Mouse (Mus musculus): ENCODE data around the gene Slamf6. TPM values are rescaled to one million over a fixed set of nuclear protein-coding genes. Genes with fewer than 3 reads are reported as not detected.
"Not testable (repeated sequence)": the region's sequence is repeated elsewhere in the genome, so short reads cannot be mapped to it uniquely, and the experiment has no call there.

Gene Slamf6
- polyA plus RNA-seq, 1 experiment from 2014 or later: 1.8 TPM

- Histone ChIP-seq H3K9me3 (replicated peaks) (no peaks in the 10 kb centered on the region), H3K27ac (replicated peaks) (no peak overlapping the region), H3K36me3 (replicated peaks) (no peaks in the 10 kb centered on the region), H3K4me3 (replicated peaks) (no peak overlapping the region), H3K4me1 (replicated peaks) (no peaks in the 10 kb centered on the region), H3K4me2 (no peak overlapping the region), H3K27me3 (no peaks in the 10 kb centered on the region), H3K9ac (no peak overlapping the region)
- ATAC-seq (ENCODE audit: insufficient read depth): no peak
- WGBS (ENCODE audit: insufficient replicate concordance): 70% methylated on average over 6 of the region's 6 CpGs
Observed at GRCm38 (mm10) chr1:171961704-171962103, 44.4 kb downstream of the Slamf6 start.

DNA sequence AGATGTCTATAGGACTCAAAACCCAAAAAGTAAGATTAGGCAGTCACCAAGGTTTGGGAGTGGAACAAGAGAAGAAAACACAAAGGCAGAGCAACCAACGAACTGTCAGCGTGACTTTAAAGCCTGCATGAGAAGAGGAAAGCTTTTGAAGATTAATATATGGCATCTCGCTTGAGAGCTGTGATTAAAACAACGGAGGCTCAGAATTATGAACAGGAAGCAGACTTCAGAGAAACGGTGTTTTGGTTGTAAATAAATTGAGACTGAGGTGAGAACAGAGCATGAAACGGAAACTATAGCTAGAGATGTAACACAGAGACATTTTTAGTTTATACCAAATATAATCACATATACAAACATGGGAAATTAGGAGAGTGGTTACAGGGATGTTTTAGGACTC is 46.3 kb downstream of the Slamf6 start:
- no peaks in the 10 kb centered on the region for H3K36me3 ChIP-seq (replicated peaks)
- no peak overlapping the region for H3K27ac ChIP-seq (replicated peaks)
- H3K27me3 ChIP-seq: no peaks in the 10 kb centered on the region
- no peak overlapping the region for H3K9ac ChIP-seq
- H3K4me1 ChIP-seq (replicated peaks): no peaks in the 10 kb centered on the region
- 53% methylated on average over 6 of the region's 6 CpGs for WGBS (ENCODE audit: insufficient replicate concordance)
- H3K9me3 ChIP-seq (replicated peaks): no peaks in the 10 kb centered on the region
- ATAC-seq (ENCODE audit: insufficient read depth): no peak
- no peak overlapping the region for H3K4me3 ChIP-seq (replicated peaks)
- H3K4me2 ChIP-seq: no peak overlapping the region

GRCm38 (mm10) chr1:171966054-171966790 is 48.9 kb downstream of the Slamf6 start:
- no peak overlapping the region for H3K4me3 ChIP-seq (replicated peaks)
- no peaks in the 10 kb centered on the region for H3K27me3 ChIP-seq
- no peak overlapping the region for H3K9ac ChIP-seq
- H3K36me3 ChIP-seq (replicated peaks): no peaks in the 10 kb centered on the region
- H3K27ac ChIP-seq (replicated peaks): no peak overlapping the region
- no peak for ATAC-seq (ENCODE audit: insufficient read depth)
- no peak overlapping the region for H3K4me2 ChIP-seq
- no peaks in the 10 kb centered on the region for H3K4me1 ChIP-seq (replicated peaks)
- 48% methylated on average over 6 of the region's 6 CpGs for WGBS (ENCODE audit: insufficient replicate concordance)
- no peaks in the 10 kb centered on the region for H3K9me3 ChIP-seq (replicated peaks)

GRCm38 (mm10) chr1:171969221-171969620 is 51.9 kb downstream of the Slamf6 start:
- no peak overlapping the region for H3K4me3 ChIP-seq (replicated peaks)
- H3K4me2 ChIP-seq: no peak overlapping the region
- H3K27me3 ChIP-seq: no peaks in the 10 kb centered on the region
- no peaks in the 10 kb centered on the region for H3K9me3 ChIP-seq (replicated peaks)
- H3K36me3 ChIP-seq (replicated peaks): no peaks in the 10 kb centered on the region
- no peak for ATAC-seq (ENCODE audit: insufficient read depth)
- no peak overlapping the region for H3K9ac ChIP-seq
- no peak overlapping the region for H3K27ac ChIP-seq (replicated peaks)
- WGBS (ENCODE audit: insufficient replicate concordance): 62% methylated on average over 6 of the region's 6 CpGs
- no peaks in the 10 kb centered on the region for H3K4me1 ChIP-seq (replicated peaks)

DNA sequence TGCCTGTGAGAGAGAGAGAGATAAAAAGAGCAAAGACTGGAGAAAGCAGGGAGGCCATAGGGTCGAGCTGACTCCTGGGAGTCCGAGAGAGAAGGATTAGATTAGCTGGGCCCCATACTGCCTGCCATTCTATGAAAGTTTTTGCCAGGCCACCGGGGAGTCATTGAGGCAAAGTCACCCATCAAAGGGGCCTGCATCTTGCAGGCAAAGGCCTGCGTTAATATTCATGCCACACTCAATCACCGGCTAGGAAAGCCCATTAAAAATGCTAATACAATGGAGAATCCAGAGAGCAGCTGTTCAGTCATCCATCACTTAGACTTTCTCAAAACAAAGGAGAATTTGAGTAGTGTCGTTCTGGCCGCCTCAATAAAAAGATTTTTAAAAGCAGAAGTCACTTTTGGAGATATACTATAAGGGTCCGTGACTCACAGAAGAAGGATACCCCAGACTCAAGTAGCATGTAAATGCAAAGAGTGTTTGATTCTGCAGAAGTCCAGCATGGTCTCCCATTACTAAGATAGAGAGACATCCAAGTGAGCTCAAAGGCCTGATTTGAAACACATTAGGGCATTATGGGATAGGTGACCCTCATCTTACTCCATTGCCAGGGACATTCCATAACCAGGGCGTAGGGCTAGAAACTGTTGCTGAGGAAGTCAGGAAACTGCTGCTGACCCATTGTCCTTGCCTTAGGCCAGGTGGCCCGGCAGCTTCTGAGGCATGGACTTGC is 53.7 kb downstream of the Slamf6 start:
- Histone ChIP-seq H3K4me3 (replicated peaks) (no peak overlapping the region), H3K4me2 (no peak overlapping the region), H3K36me3 (replicated peaks) (no peaks in the 10 kb centered on the region), H3K9ac (no peak overlapping the region), H3K9me3 (replicated peaks) (no peaks in the 10 kb centered on the region), H3K27ac (replicated peaks) (no peak overlapping the region), H3K4me1 (replicated peaks) (no peaks in the 10 kb centered on the region), H3K27me3 (no peaks in the 10 kb centered on the region)
- 58% methylated on average over 10 of the region's 10 CpGs for WGBS (ENCODE audit: insufficient replicate concordance)
- ATAC-seq (ENCODE audit: insufficient read depth): no peak

DNA sequence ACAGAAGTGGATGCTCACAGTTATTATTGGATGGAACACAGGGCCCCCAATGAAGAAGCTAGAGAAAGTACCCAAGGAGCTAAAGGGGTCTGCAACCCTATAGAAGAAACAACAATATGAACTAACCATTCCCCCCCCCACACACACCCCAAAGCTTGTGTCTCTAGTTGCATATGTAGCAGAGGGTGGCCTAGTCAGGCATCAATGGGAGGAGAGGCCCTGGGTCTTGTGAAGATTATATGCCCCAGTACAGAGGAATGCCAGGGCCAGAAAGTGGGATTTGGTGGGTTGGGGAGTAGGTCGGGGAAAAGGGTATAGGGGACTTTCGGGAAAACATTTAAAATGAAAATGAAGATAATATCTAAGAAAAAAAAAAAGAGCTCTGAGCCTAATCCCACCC is 57.0 kb downstream of the Slamf6 start:
- 85% methylated on average over 2 of the region's 2 CpGs for WGBS (ENCODE audit: insufficient replicate concordance)
- ATAC-seq (ENCODE audit: insufficient read depth): not testable (repeated sequence)

GRCm38 (mm10) chr1:171975377-171975776 is 58.1 kb downstream of the Slamf6 start:
- Histone ChIP-seq H3K4me1 (replicated peaks) (no peaks in the 10 kb centered on the region), H3K9me3 (replicated peaks) (no peaks in the 10 kb centered on the region), H3K4me2 (no peak overlapping the region), H3K36me3 (replicated peaks) (no peaks in the 10 kb centered on the region), H3K27me3 (no peaks in the 10 kb centered on the region), H3K27ac (replicated peaks) (no peak overlapping the region), H3K9ac (no peak overlapping the region), H3K4me3 (replicated peaks) (no peak overlapping the region)
- ATAC-seq (ENCODE audit: insufficient read depth): no peak
- 76% methylated on average over 9 of the region's 9 CpGs for WGBS (ENCODE audit: insufficient replicate concordance)

More for the DNA sequence above, 57.0 kb downstream of the Slamf6 start:
- not testable (repeated sequence) for H3K4me3 ChIP-seq (replicated peaks); H3K36me3 ChIP-seq (replicated peaks); H3K27me3 ChIP-seq; H3K9me3 ChIP-seq (replicated peaks); H3K4me2 ChIP-seq; H3K9ac ChIP-seq; H3K4me1 ChIP-seq (replicated peaks); H3K27ac ChIP-seq (replicated peaks)

DNA sequence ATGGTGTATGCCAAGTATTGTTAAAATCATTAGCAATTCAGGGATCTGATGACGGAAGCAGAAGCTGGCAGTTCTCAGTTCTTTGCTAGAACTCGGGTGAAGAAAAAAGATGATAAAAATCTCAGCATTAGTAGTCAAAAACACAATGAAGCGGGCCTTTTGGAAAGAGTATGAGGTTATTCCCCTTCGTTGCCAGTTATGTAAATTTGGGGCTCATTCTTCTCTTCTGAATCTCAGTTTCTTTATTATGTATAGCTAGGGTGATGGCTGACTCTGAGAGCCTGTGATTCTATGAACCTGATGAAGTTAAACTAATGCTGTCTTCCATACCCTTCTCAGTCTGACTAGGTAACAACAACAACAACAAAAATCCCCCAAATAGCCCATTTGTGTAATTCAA is 58.5 kb downstream of the Slamf6 start:
- H3K27me3 ChIP-seq: no peaks in the 10 kb centered on the region
- 70% methylated on average over 4 of the region's 4 CpGs for WGBS (ENCODE audit: insufficient replicate concordance)
- H3K4me3 ChIP-seq (replicated peaks): no peak overlapping the region
- no peaks in the 10 kb centered on the region for H3K36me3 ChIP-seq (replicated peaks)
- ATAC-seq (ENCODE audit: insufficient read depth): no peak
- no peaks in the 10 kb centered on the region for H3K4me1 ChIP-seq (replicated peaks)
- H3K9ac ChIP-seq: no peak overlapping the region
- H3K9me3 ChIP-seq (replicated peaks): no peaks in the 10 kb centered on the region
- no peak overlapping the region for H3K27ac ChIP-seq (replicated peaks)
- H3K4me2 ChIP-seq: no peak overlapping the region

GRCm38 (mm10) chr1:171976826-171977539 is 59.7 kb downstream of the Slamf6 start:
- Histone ChIP-seq H3K4me2 (no peak overlapping the region), H3K9me3 (replicated peaks) (no peaks in the 10 kb centered on the region), H3K4me1 (replicated peaks) (no peaks in the 10 kb centered on the region), H3K27me3 (no peaks in the 10 kb centered on the region), H3K27ac (replicated peaks) (no peak overlapping the region), H3K9ac (no peak overlapping the region), H3K4me3 (replicated peaks) (no peak overlapping the region), H3K36me3 (replicated peaks) (no peaks in the 10 kb centered on the region)
- no peak for ATAC-seq (ENCODE audit: insufficient read depth)
- 75% methylated on average over 14 of the region's 14 CpGs for WGBS (ENCODE audit: insufficient replicate concordance)

- 68% methylated on average over 2 of the region's 2 CpGs for whole genome bisulfite sequencing (ENCODE audit: insufficient replicate concordance)
- Histone ChIP-seq H3K36me3 (replicated peaks) (no peaks in the 10 kb centered on the region), H3K9me3 (replicated peaks) (no peaks in the 10 kb centered on the region), H3K4me3 (replicated peaks) (no peak overlapping the region), H3K9ac (no peak overlapping the region), H3K4me1 (replicated peaks) (no peaks in the 10 kb centered on the region), H3K4me2 (no peak overlapping the region), H3K27me3 (no peaks in the 10 kb centered on the region), H3K27ac (replicated peaks) (no peak overlapping the region)
- ATAC-seq (ENCODE audit: insufficient read depth): no peak
Observed at GRCm38 (mm10) chr1:171977891-171978290, 60.6 kb downstream of the Slamf6 start.

GRCm38 (mm10) chr1:171979969-171980730 is 62.8 kb downstream of the Slamf6 start:
- Histone ChIP-seq H3K9me3 (replicated peaks) (no peaks in the 10 kb centered on the region), H3K9ac (no peak overlapping the region), H3K4me1 (replicated peaks) (no peaks in the 10 kb centered on the region), H3K27me3 (no peaks in the 10 kb centered on the region), H3K4me3 (replicated peaks) (no peak overlapping the region), H3K36me3 (replicated peaks) (no peaks in the 10 kb centered on the region), H3K4me2 (no peak overlapping the region), H3K27ac (replicated peaks) (no peak overlapping the region)
- 78% methylated on average over 13 of the region's 13 CpGs for WGBS (ENCODE audit: insufficient replicate concordance)
- no peak for ATAC-seq (ENCODE audit: insufficient read depth)
